Comparison of ENCODE assay signal across 10 mouse cellular contexts in the genomic region with DNA sequence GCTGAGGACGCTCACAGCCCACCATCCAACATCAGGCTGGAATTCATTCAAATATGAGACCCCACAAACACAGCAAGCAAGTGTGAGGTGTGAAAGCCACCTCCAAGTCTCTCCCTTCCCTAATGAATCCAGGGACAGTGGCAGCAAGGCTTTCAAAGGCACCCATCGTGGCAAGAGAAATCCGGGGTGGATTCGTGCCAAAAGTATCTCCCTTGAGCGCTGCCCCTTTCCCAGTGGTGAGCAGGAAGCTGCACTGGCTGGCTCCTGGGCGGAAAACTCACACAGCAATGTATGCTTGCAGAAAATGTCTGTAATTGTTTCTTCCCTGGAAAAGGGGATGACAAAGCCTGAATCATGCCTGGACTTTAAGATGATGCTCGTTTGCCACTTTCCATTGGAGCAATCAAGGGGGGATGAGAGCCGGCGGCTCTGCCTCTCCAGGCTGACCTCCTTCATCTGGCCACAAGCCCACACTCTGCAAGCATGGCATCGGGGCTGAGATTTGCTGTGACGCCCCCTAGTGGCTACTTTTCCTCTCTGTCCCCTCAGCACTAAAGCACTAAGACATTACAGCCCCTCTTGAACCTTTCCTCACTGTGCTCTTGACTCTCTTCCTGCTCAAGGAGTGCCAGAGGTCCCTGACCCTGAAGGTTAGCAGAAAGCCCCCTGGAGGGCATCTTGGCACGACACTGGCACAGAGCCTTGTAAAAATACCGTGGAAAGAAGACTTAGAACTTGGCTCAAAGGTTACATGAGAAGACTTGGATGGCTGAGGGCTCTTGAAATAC. TPM values are rescaled to one million over a fixed set of nuclear protein-coding genes. Genes with fewer than 3 reads are reported as not detected.
A peak's percentile ranks its signal among the peaks of the same experiment; 100 is the strongest.
DNase-seq lines count a peak whose midpoint lies in the region.
"Had no signal": no experiment of that assay in that cellular context is flagged by ENCODE, and none has a peak within 500 bp of the region (broad histone marks: within the 10 kb centered on the region; RNA-seq: fewer than 3 reads in every experiment).

No protein-coding gene starts in this region.

- peaks cover 61% of the 10 kb centered on the region for H3K4me1 ChIP-seq in heart, embryonic 10.5 days

- intact Hi-C loops in heart, postnatal 14 days (cut with DNase I): no loop called here
- intact Hi-C loops in left cerebral cortex, postnatal 4 days (cut with DNase I): no loop called here

- no peak for DNase-seq in heart, embryonic 10.5 days (ENCODE audit: low spot score)
- DNase-seq in heart, postnatal 14 days: no peak
- DNase-seq in left cerebral cortex, postnatal 4 days: peak; percentile 35
- DNase-seq in left cerebral cortex, adult 9 months (ENCODE audit: low spot score in 2 of 2): no peak
- peak; percentile 50 for DNase-seq in NIH3T3 (ENCODE audit: low read depth)
- DNase-seq in lung, postnatal 10 days: peak; percentile 49
- DNase-seq in thymus, adult 18-20 months: no peak
- DNase-seq in cerebellum, postnatal 4 days (ENCODE audit: low spot score in 2 of 2): no peak
- DNase-seq: midbrain, embryonic 14.5 days had no signal

- peak overlapping the region; percentile 60 for H3K27ac ChIP-seq in heart, embryonic 10.5 days
- H3K27ac ChIP-seq: forebrain, embryonic 15.5 days had no signal

- no peak overlapping the region for H3K4me3 ChIP-seq in heart, embryonic 10.5 days
- H3K4me3 ChIP-seq: forebrain, embryonic 15.5 days had no signal

- H3K9me3 ChIP-seq in heart, embryonic 10.5 days: no peaks in the 10 kb centered on the region
- H3K9me3 ChIP-seq: forebrain, embryonic 15.5 days had no signal

- no peaks in the 10 kb centered on the region for H3K36me3 ChIP-seq in heart, embryonic 10.5 days
- H3K36me3 ChIP-seq: forebrain, embryonic 15.5 days had no signal

- no peaks in the 10 kb centered on the region for H3K27me3 ChIP-seq in heart, embryonic 10.5 days (ENCODE audit: insufficient read depth, poor library complexity, severe bottlenecking)
- H3K27me3 ChIP-seq: forebrain, embryonic 15.5 days had no signal

- 69% methylated on average over 13 of the region's 13 CpGs for WGBS in heart, embryonic 10.5 days

RNA-seq across cellular contexts. Expression of a gene that starts 49.3 kb away (rescaled TPM):
- 78.8 and 129 TPM in 2 replicates for polyA plus RNA-seq in heart, embryonic 10.5 days (2016; fragmentation: Nextera tagmentation; extraction: Ambion mirVana)
- 10 to 100 TPM; 52.4 to 69.3 TPM for total RNA-seq in heart, postnatal 14 days (2021)
- 10 to 100 TPM; 48.3 to 50.1 TPM for total RNA-seq in left cerebral cortex, postnatal 4 days (2021)

Comparison
In these comparisons a context has a peak if more than half of its experiments do, and no peak if none do; other contexts are left out.
1. DNase-seq: peak in left cerebral cortex, postnatal 4 days (single experiment), NIH3T3 (single experiment) and lung, postnatal 10 days (single experiment); none in heart, embryonic 10.5 days (single experiment), heart, postnatal 14 days (0 of 2), left cerebral cortex, adult 9 months (0 of 2), thymus, adult 18-20 months (0 of 2) and cerebellum, postnatal 4 days (0 of 2).